Mouse (Mus musculus): Measurements from ENCODE around the gene Opcml. TPM values are rescaled to one million over a fixed set of nuclear protein-coding genes. Genes with fewer than 3 reads are reported as not detected.

The Opcml gene
- total RNA-seq, 1 experiment, result 0.49 TPM

GRCm38 (mm10) chr9:28287485-28287884 is 496.9 kb downstream of the Opcml start:
- Histone ChIP-seq H3K4me1 (ENCODE audit: control insufficient read depth in 2 of 2, insufficient read depth in 2 of 2, low read length in 2 of 2, poor library complexity in 1 of 2) (no peaks in the 10 kb centered on the region), H3K4me3 (ENCODE audit: insufficient read depth in 1 of 2, low read depth in 1 of 2, low read length in 2 of 2, poor library complexity in 1 of 2, severe bottlenecking in 1 of 2) (no peak overlapping the region), H3K36me3 (ENCODE audit: control insufficient read depth, insufficient read depth, low read length, poor library complexity, severe bottlenecking) (no peaks in the 10 kb centered on the region), H3K9ac (ENCODE audit: insufficient read depth, low read depth, low read length, poor library complexity, severe bottlenecking) (no peak overlapping the region), H3K9me3 (ENCODE audit: control insufficient read depth, insufficient read depth, low read depth, low read length) (no peaks in the 10 kb centered on the region), H3K27ac (ENCODE audit: insufficient read depth, low read depth, low read length, poor library complexity, severe bottlenecking) (no peak overlapping the region)
- TF ChIP-seq MAFK (IDR thresholded peaks at IDR 0.05; ENCODE audit: insufficient read depth, low read depth, low read length), result no peak
- no peak for TF ChIP-seq CHD2 (IDR thresholded peaks at IDR 0.05; ENCODE audit: low read depth, low read length)
- TF ChIP-seq ZNF384 (IDR thresholded peaks at IDR 0.05; ENCODE audit: low read depth, low read length), result no peak
- no peak for TF ChIP-seq ZC3H11A (IDR thresholded peaks at IDR 0.05; ENCODE audit: borderline replicate concordance, low read depth, low read length)
- no peak for TF ChIP-seq HCFC1 (IDR thresholded peaks at IDR 0.05; ENCODE audit: borderline replicate concordance, insufficient read depth, low read length)
- DNase-seq (ENCODE audit: low read depth, low spot score), result no peak
- in situ Hi-C loops (cut with MboI; ENCODE audit: low sequenced_read_pairs in 2 of 2, unreplicated experiment in 2 of 2), result no loop called here

- no peak for DNase-seq (ENCODE audit: low read depth, low spot score)
- Histone ChIP-seq H3K9ac (ENCODE audit: insufficient read depth, low read depth, low read length, poor library complexity, severe bottlenecking) (no peak overlapping the region), H3K4me3 (ENCODE audit: insufficient read depth in 1 of 2, low read depth in 1 of 2, low read length in 2 of 2, poor library complexity in 1 of 2, severe bottlenecking in 1 of 2) (no peak overlapping the region), H3K36me3 (ENCODE audit: control insufficient read depth, insufficient read depth, low read length, poor library complexity, severe bottlenecking) (no peaks in the 10 kb centered on the region), H3K4me1 (ENCODE audit: control insufficient read depth in 2 of 2, insufficient read depth in 2 of 2, low read length in 2 of 2, poor library complexity in 1 of 2) (no peaks in the 10 kb centered on the region), H3K27ac (ENCODE audit: insufficient read depth, low read depth, low read length, poor library complexity, severe bottlenecking) (no peak overlapping the region), H3K9me3 (ENCODE audit: control insufficient read depth, insufficient read depth, low read depth, low read length) (no peaks in the 10 kb centered on the region)
- in situ Hi-C loops (cut with MboI; ENCODE audit: low sequenced_read_pairs in 2 of 2, unreplicated experiment in 2 of 2), result no loop called here
- TF ChIP-seq ZNF384 (IDR thresholded peaks at IDR 0.05; ENCODE audit: low read depth, low read length), result no peak
- no peak for TF ChIP-seq HCFC1 (IDR thresholded peaks at IDR 0.05; ENCODE audit: borderline replicate concordance, insufficient read depth, low read length)
- TF ChIP-seq ZC3H11A (IDR thresholded peaks at IDR 0.05; ENCODE audit: borderline replicate concordance, low read depth, low read length), result no peak
- TF ChIP-seq MAFK (IDR thresholded peaks at IDR 0.05; ENCODE audit: insufficient read depth, low read depth, low read length), result no peak
Measured at GRCm38 (mm10) chr9:28289696-28290330, 499.2 kb downstream of the Opcml start.

DNA sequence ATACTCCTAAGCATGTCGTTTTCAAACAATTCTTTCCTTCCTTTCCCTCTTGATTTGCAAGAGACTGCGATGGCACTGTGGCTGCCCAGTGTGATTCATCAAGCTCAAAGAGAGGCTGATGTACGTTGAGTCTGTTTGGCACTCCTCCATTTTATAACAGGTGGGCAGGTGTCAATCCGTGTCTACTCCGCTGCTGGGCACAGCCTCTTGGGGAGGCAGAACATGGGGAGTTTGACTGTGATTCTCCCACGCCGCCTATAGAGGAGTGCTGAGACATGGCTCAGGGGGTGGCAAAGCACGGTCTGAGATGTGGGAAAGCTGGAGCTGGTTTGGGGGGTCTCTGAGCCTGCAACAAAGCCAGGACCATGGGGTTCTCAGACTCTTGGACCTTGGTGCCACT is 513.1 kb downstream of the Opcml start:
- no peaks in the 10 kb centered on the region for H3K36me3 ChIP-seq (ENCODE audit: control insufficient read depth, insufficient read depth, low read length, poor library complexity, severe bottlenecking)
- no peaks in the 10 kb centered on the region for H3K4me1 ChIP-seq (ENCODE audit: control insufficient read depth in 2 of 2, insufficient read depth in 2 of 2, low read length in 2 of 2, poor library complexity in 1 of 2)
- in situ Hi-C loops (cut with MboI; ENCODE audit: low sequenced_read_pairs in 2 of 2, unreplicated experiment in 2 of 2), result no loop called here
- no peak for DNase-seq (ENCODE audit: low read depth, low spot score)
- no peak overlapping the region for H3K4me3 ChIP-seq (ENCODE audit: insufficient read depth in 1 of 2, low read depth in 1 of 2, low read length in 2 of 2, poor library complexity in 1 of 2, severe bottlenecking in 1 of 2)
- TF ChIP-seq ZC3H11A (IDR thresholded peaks at IDR 0.05; ENCODE audit: borderline replicate concordance, low read depth, low read length) (no peak), CHD2 (IDR thresholded peaks at IDR 0.05; ENCODE audit: low read depth, low read length) (no peak), MAFK (IDR thresholded peaks at IDR 0.05; ENCODE audit: insufficient read depth, low read depth, low read length) (no peak), HCFC1 (IDR thresholded peaks at IDR 0.05; ENCODE audit: borderline replicate concordance, insufficient read depth, low read length) (no peak), ZNF384 (IDR thresholded peaks at IDR 0.05; ENCODE audit: low read depth, low read length) (no peak)
- H3K9me3 ChIP-seq (ENCODE audit: control insufficient read depth, insufficient read depth, low read depth, low read length), result no peaks in the 10 kb centered on the region
- no peak overlapping the region for H3K27ac ChIP-seq (ENCODE audit: insufficient read depth, low read depth, low read length, poor library complexity, severe bottlenecking)
- no peak overlapping the region for H3K9ac ChIP-seq (ENCODE audit: insufficient read depth, low read depth, low read length, poor library complexity, severe bottlenecking)

GRCm38 (mm10) chr9:28306364-28307121 is 516.0 kb downstream of the Opcml start:
- Histone ChIP-seq H3K9ac (ENCODE audit: insufficient read depth, low read depth, low read length, poor library complexity, severe bottlenecking) (no peak overlapping the region), H3K4me3 (ENCODE audit: insufficient read depth in 1 of 2, low read depth in 1 of 2, low read length in 2 of 2, poor library complexity in 1 of 2, severe bottlenecking in 1 of 2) (no peak overlapping the region), H3K4me1 (ENCODE audit: control insufficient read depth in 2 of 2, insufficient read depth in 2 of 2, low read length in 2 of 2, poor library complexity in 1 of 2) (no peaks in the 10 kb centered on the region), H3K36me3 (ENCODE audit: control insufficient read depth, insufficient read depth, low read length, poor library complexity, severe bottlenecking) (no peaks in the 10 kb centered on the region), H3K9me3 (ENCODE audit: control insufficient read depth, insufficient read depth, low read depth, low read length) (no peaks in the 10 kb centered on the region), H3K27ac (ENCODE audit: insufficient read depth, low read depth, low read length, poor library complexity, severe bottlenecking) (no peak overlapping the region)
- DNase-seq (ENCODE audit: low read depth, low spot score), result no peak
- in situ Hi-C loops (cut with MboI; ENCODE audit: low sequenced_read_pairs in 2 of 2, unreplicated experiment in 2 of 2), result no loop called here
- no peak for TF ChIP-seq ZNF384 (IDR thresholded peaks at IDR 0.05; ENCODE audit: low read depth, low read length)
- TF ChIP-seq ZC3H11A (IDR thresholded peaks at IDR 0.05; ENCODE audit: borderline replicate concordance, low read depth, low read length), result no peak
- no peak for TF ChIP-seq MAFK (IDR thresholded peaks at IDR 0.05; ENCODE audit: insufficient read depth, low read depth, low read length)
- TF ChIP-seq CHD2 (IDR thresholded peaks at IDR 0.05; ENCODE audit: low read depth, low read length), result no peak
- TF ChIP-seq HCFC1 (IDR thresholded peaks at IDR 0.05; ENCODE audit: borderline replicate concordance, insufficient read depth, low read length), result no peak
